Mouse (Mus musculus) CH12.LX (cell line): ENCODE measurements around the gene Adora2b. TPM values are rescaled to one million over a fixed set of nuclear protein-coding genes. Genes with fewer than 3 reads are reported as not detected.

Experiments
- DNase-seq: peaks from one replicate; pipeline ENCODE4 v3.0.0-alpha.2; 2013; ENCODE audit errors: extremely low read depth
- H3K27ac ChIP-seq: 2 replicates; pipeline ENCODE4 v1.5.1; 2012; ENCODE audit warnings: low read depth, mild to moderate bottlenecking, control low read depth, moderate library complexity; ENCODE audit not compliant: insufficient read depth
- H3K27me3 ChIP-seq: replicated peaks from 2 replicates; pipeline ENCODE3; 2012; ENCODE audit warnings: inconsistent platforms
- H3K36me3 ChIP-seq, 2 experiments: replicated peaks in 1 of 2; 2 replicates each; pipeline versions ENCODE3 to v1.6.1; 2012; ENCODE audit warnings: inconsistent platforms in 1 of 2, low read length in 1 of 2, mild to moderate bottlenecking in 1 of 2, mixed read lengths in 1 of 2, moderate library complexity in 1 of 2; ENCODE audit not compliant: control insufficient read depth in 1 of 2, insufficient read depth in 1 of 2
- H3K4me1 ChIP-seq, 2 experiments: 2 replicates each; pipeline ENCODE4 v1.6.1; 2012; ENCODE audit warnings: inconsistent platforms in 1 of 2, moderate library complexity in 1 of 2; ENCODE audit not compliant: insufficient read depth in 2 of 2, control insufficient read depth in 1 of 2
- H3K4me2 ChIP-seq: 2 replicates; pipeline ENCODE4 v1.6.1; 2012; ENCODE audit warnings: low read depth, mild to moderate bottlenecking, control low read depth; ENCODE audit not compliant: poor library complexity, insufficient read depth, severe bottlenecking
- H3K4me3 ChIP-seq, 3 experiments: fragments of 150-350 bp in 1 of 3; sonication (generic) in 1 of 3; replicated peaks in 1 of 3; 2 replicates each; pipeline versions ENCODE3 to v1.5.1; 2011 to 2012; ENCODE audit warnings: low read depth in 2 of 3, low read length in 2 of 3, mild to moderate bottlenecking in 2 of 3, moderate library complexity in 2 of 3, control low read depth in 1 of 3, improper control_type of control experiment in 1 of 3, inconsistent platforms in 1 of 3, mixed read lengths in 1 of 3; ENCODE audit not compliant: poor library complexity in 1 of 3
- H3K79me2 ChIP-seq: replicated peaks from 2 replicates; pipeline ENCODE4 v1.6.1; 2012; ENCODE audit warnings: mild to moderate bottlenecking, moderate library complexity; ENCODE audit not compliant: control insufficient read depth, poor library complexity, insufficient read depth, severe bottlenecking; ENCODE audit errors: extremely low read depth
- H3K9ac ChIP-seq: 2 replicates; pipeline ENCODE4 v1.6.1; 2012; ENCODE audit warnings: low read depth, mild to moderate bottlenecking, control low read depth, moderate library complexity; ENCODE audit not compliant: insufficient read depth
- H3K9me3 ChIP-seq: replicated peaks from 2 replicates; pipeline ENCODE3; 2012; ENCODE audit warnings: low read length, inconsistent platforms, mixed read lengths
- BHLHE40 ChIP-seq: IDR thresholded peaks from 2 replicates; pipeline ENCODE4 v1.6.1; 2011; ENCODE audit warnings: mild to moderate bottlenecking, low read depth, low read length, improper control_type of control experiment
- CHD1 ChIP-seq: IDR thresholded peaks from 2 replicates; pipeline ENCODE4 v1.6.1; 2012; ENCODE audit warnings: low read depth, low read length, improper control_type of control experiment, inconsistent platforms
- CHD2 ChIP-seq: IDR thresholded peaks from 2 replicates; pipeline ENCODE4 v1.6.1; 2011; ENCODE audit warnings: low read length, improper control_type of control experiment
- CTCF ChIP-seq, 2 experiments: IDR thresholded peaks in 1 of 2; conservative IDR thresholded peaks in 1 of 2; 2 replicates each; pipeline ENCODE4 v1.5.1; 2011 to 2012; ENCODE audit warnings: low read depth in 2 of 2, low read length in 2 of 2, improper control_type of control experiment in 1 of 2, inconsistent platforms in 1 of 2, mild to moderate bottlenecking in 1 of 2, moderate library complexity in 1 of 2
- ELF1 ChIP-seq: IDR thresholded peaks from 2 replicates; pipeline ENCODE4 v1.6.1; 2014; ENCODE audit warnings: low read depth, mild to moderate bottlenecking, inconsistent platforms, low read length, improper control_type of control experiment
- EP300 ChIP-seq: IDR thresholded peaks from 2 replicates; pipeline ENCODE4 v1.6.1; 2011; ENCODE audit warnings: low read length, improper control_type of control experiment
- ETS1 ChIP-seq: conservative IDR thresholded peaks from 2 replicates; pipeline ENCODE4 v1.6.1; 2012; ENCODE audit warnings: low read depth, mild to moderate bottlenecking, inconsistent platforms, low read length, improper control_type of control experiment, moderate library complexity
- HCFC1 ChIP-seq: IDR thresholded peaks from 2 replicates; pipeline ENCODE4 v1.6.1; 2012; ENCODE audit warnings: low read depth, mild to moderate bottlenecking, inconsistent platforms, low read length, improper control_type of control experiment
- IRF4 ChIP-seq: IDR thresholded peaks from 2 replicates; pipeline ENCODE4 v1.6.1; 2014; ENCODE audit warnings: low read depth, mild to moderate bottlenecking, inconsistent platforms, low read length, improper control_type of control experiment
- JUN ChIP-seq: IDR thresholded peaks from 2 replicates; pipeline ENCODE4 v1.6.1; 2011; ENCODE audit warnings: low read depth, mild to moderate bottlenecking, low read length, improper control_type of control experiment, moderate library complexity; ENCODE audit not compliant: insufficient read depth
- JUND ChIP-seq: conservative IDR thresholded peaks from 2 replicates; pipeline ENCODE4 v1.6.1; 2011; ENCODE audit warnings: low read depth, low read length, improper control_type of control experiment
- KAT2A ChIP-seq: IDR thresholded peaks from 2 replicates; pipeline ENCODE4 v1.6.1; 2012; ENCODE audit warnings: low read length, improper control_type of control experiment, inconsistent platforms; ENCODE audit not compliant: insufficient replicate concordance
- MAFK ChIP-seq: IDR thresholded peaks from 2 replicates; pipeline ENCODE4 v1.6.1; 2011; ENCODE audit warnings: low read length, improper control_type of control experiment; ENCODE audit not compliant: insufficient replicate concordance
- MAX ChIP-seq: IDR thresholded peaks from 2 replicates; pipeline ENCODE4 v1.6.1; 2011; ENCODE audit warnings: low read length, improper control_type of control experiment
- MAZ ChIP-seq: IDR thresholded peaks from 2 replicates; pipeline ENCODE4 v1.6.1; 2012; ENCODE audit warnings: low read depth, mild to moderate bottlenecking, inconsistent platforms, low read length, improper control_type of control experiment, moderate library complexity
- MEF2A ChIP-seq: IDR thresholded peaks from 2 replicates; pipeline ENCODE4 v1.6.1; 2014; ENCODE audit warnings: low read depth, mild to moderate bottlenecking, inconsistent platforms, low read length, improper control_type of control experiment, borderline replicate concordance
- MXI1 ChIP-seq: IDR thresholded peaks from 2 replicates; pipeline ENCODE4 v1.6.1; 2011; ENCODE audit warnings: mild to moderate bottlenecking, low read depth, low read length, improper control_type of control experiment
- MYC ChIP-seq: IDR thresholded peaks from 2 replicates; pipeline ENCODE4 v1.6.1; 2011; ENCODE audit warnings: low read depth, mild to moderate bottlenecking, improper control_type of control experiment, low read length
- NELFE ChIP-seq: IDR thresholded peaks from 2 replicates; pipeline ENCODE4 v1.6.1; 2011; ENCODE audit warnings: low read depth, low read length, improper control_type of control experiment
- NRF1 ChIP-seq: IDR thresholded peaks from 2 replicates; pipeline ENCODE4 v1.6.1; 2014; ENCODE audit warnings: low read depth, mild to moderate bottlenecking, inconsistent platforms, low read length, improper control_type of control experiment, moderate library complexity
- PAX5 ChIP-seq: IDR thresholded peaks from 2 replicates; pipeline ENCODE4 v1.6.1; 2012; ENCODE audit warnings: low read length, inconsistent platforms, mixed read lengths
- POLR2A ChIP-seq: IDR thresholded peaks from 2 replicates; pipeline ENCODE4 v1.6.1; 2011; ENCODE audit warnings: low read depth, mild to moderate bottlenecking, improper control_type of control experiment, low read length
- POLR2AphosphoS2 ChIP-seq: IDR thresholded peaks from 2 replicates; pipeline ENCODE4 v1.6.1; 2011; ENCODE audit warnings: low read depth, low read length, improper control_type of control experiment
- RAD21 ChIP-seq: IDR thresholded peaks from 2 replicates; pipeline ENCODE4 v1.6.1; 2011; ENCODE audit warnings: low read depth, mild to moderate bottlenecking, low read length, improper control_type of control experiment, moderate library complexity
- RCOR1 ChIP-seq: conservative IDR thresholded peaks from 2 replicates; pipeline ENCODE4 v1.6.1; 2012; ENCODE audit warnings: low read depth, mild to moderate bottlenecking, inconsistent platforms, low read length, improper control_type of control experiment
- SIN3A ChIP-seq: IDR thresholded peaks from 2 replicates; pipeline ENCODE4 v1.6.1; 2012; ENCODE audit warnings: low read length, improper control_type of control experiment, inconsistent platforms
- SMC3 ChIP-seq: IDR thresholded peaks from 2 replicates; pipeline ENCODE4 v1.6.1; 2011; ENCODE audit warnings: low read depth, low read length, improper control_type of control experiment
- TBP ChIP-seq: conservative IDR thresholded peaks from 2 replicates; pipeline ENCODE4 v1.6.1; 2011; ENCODE audit warnings: low read depth, low read length, improper control_type of control experiment
- TCF12 ChIP-seq: IDR thresholded peaks from 2 replicates; pipeline ENCODE4 v1.6.1; 2014; ENCODE audit warnings: low read depth, mild to moderate bottlenecking, inconsistent platforms, low read length, improper control_type of control experiment
- UBTF ChIP-seq: IDR thresholded peaks from 2 replicates; pipeline ENCODE4 v1.6.1; 2012; ENCODE audit warnings: low read depth, mild to moderate bottlenecking, inconsistent platforms, low read length, improper control_type of control experiment, moderate library complexity
- USF1 ChIP-seq: IDR thresholded peaks from 2 replicates; pipeline ENCODE4 v1.6.1; 2014; ENCODE audit warnings: low read depth, mild to moderate bottlenecking, inconsistent platforms, low read length, improper control_type of control experiment
- USF2 ChIP-seq: conservative IDR thresholded peaks from 2 replicates; pipeline ENCODE4 v1.6.1; 2011; ENCODE audit warnings: low read depth, low read length, improper control_type of control experiment
- ZC3H11A ChIP-seq: IDR thresholded peaks from 2 replicates; pipeline ENCODE4 v1.6.1; 2012; ENCODE audit warnings: low read depth, mild to moderate bottlenecking, inconsistent platforms, low read length, improper control_type of control experiment
- ZKSCAN1 ChIP-seq: IDR thresholded peaks from 2 replicates; pipeline ENCODE4 v1.6.1; 2012; ENCODE audit warnings: low read depth, inconsistent platforms, low read length, improper control_type of control experiment, borderline replicate concordance
- ZMIZ1 ChIP-seq: IDR thresholded peaks from 2 replicates; pipeline ENCODE4 v1.6.1; 2012; ENCODE audit warnings: low read depth, mild to moderate bottlenecking, inconsistent platforms, low read length, improper control_type of control experiment
- ZNF384 ChIP-seq: IDR thresholded peaks from 2 replicates; pipeline ENCODE4 v1.6.1; 2012; ENCODE audit warnings: low read depth, low read length, improper control_type of control experiment, inconsistent platforms
- dilution Hi-C: fragments of 300-500 bp; cut with MboI; formaldehyde crosslinking; loops from 2 replicates; pipeline ENCODE4 v1.14.3; 2020; ENCODE audit warnings: low sequenced_read_pairs; ENCODE audit not compliant: extremely low pct_unique_long_range_greater_than_20kb, extremely low pct_ligation_motif_present
- in situ Hi-C: fragments of 300-500 bp; cut with MboI; formaldehyde crosslinking; loops from 3 replicates; pipeline ENCODE4 v1.14.3; 2019; ENCODE audit warnings: low sequenced_read_pairs, low pct_ligation_motif_present, low pct_unique_long_range_greater_than_20kb, mixed read lengths
- polyA plus RNA-seq: library from polyadenylated mRNA; unstranded; fragments of >175 nt; gene quantifications from 2 replicates; pipeline ENCODE4 v1.2.1, GENCODE M21; 2012; ENCODE audit warnings: low read depth; ENCODE audit not compliant: insufficient read length
- total RNA-seq, 2 experiments: library from RNA; depleted of rRNA; stranded (reverse); fragments of 300-350 nt in 1 of 2; fragments of >200 nt in 1 of 2; gene quantifications; 2 replicates each; pipeline ENCODE4 v1.2.3; 2012 to 2014

Adora2b gene
- total and polyA plus RNA-seq, 3 experiments, result 0.77 to 1.7 (median 0.87) TPM

GRCm38 (mm10) chr11:62278027-62278426 is 29.2 kb downstream of the Adora2b start:
- Histone ChIP-seq H3K36me3 (peaks cover 0 to 18% of the 10 kb centered on the region in 2 experiments), H3K9me3 (no peaks in the 10 kb centered on the region), H3K4me2 (no peak overlapping the region), H3K4me3 (no peak overlapping the region), H3K27me3 (no peaks in the 10 kb centered on the region), H3K27ac (no peak overlapping the region), H3K79me2 (peaks cover 4% of the 10 kb centered on the region; the same call in 1 of the 2 replicates), H3K4me1 (peaks cover under 1 to 27% of the 10 kb centered on the region in 2 experiments), H3K9ac (no peak overlapping the region)
- peak; percentile 92 for TF ChIP-seq MAX
- TF ChIP-seq RCOR1, result no peak
- no peak for TF ChIP-seq POLR2AphosphoS2
- TF ChIP-seq ELF1, result no peak
- 0 out of 2 replicates have a peak, but pooled peaks have one; percentile 9 for TF ChIP-seq SIN3A
- TF ChIP-seq TCF12, result no peak
- no peak for TF ChIP-seq EP300
- TF ChIP-seq KAT2A, result no peak
- no peak for TF ChIP-seq MAZ
- no peak for TF ChIP-seq USF2
- TF ChIP-seq SMC3, result peak; percentile 99
- TF ChIP-seq CHD1, result no peak
- no peak for TF ChIP-seq JUND
- TF ChIP-seq HCFC1, result no peak
- no peak for TF ChIP-seq UBTF
- no peak for TF ChIP-seq ZKSCAN1
- TF ChIP-seq ETS1, result no peak
- peak; percentile 94 for TF ChIP-seq MYC
- no peak for TF ChIP-seq USF1
- TF ChIP-seq BHLHE40, result no peak
- TF ChIP-seq IRF4, result peak; percentile 21; the same call in 1 of the 2 replicates
- no peak for TF ChIP-seq ZMIZ1
- TF ChIP-seq NRF1, result no peak
- peak; percentile 91 for TF ChIP-seq ZC3H11A
- TF ChIP-seq MXI1, result no peak
- peak; percentile 95 for TF ChIP-seq RAD21
- no peak for TF ChIP-seq CHD2
- no peak for TF ChIP-seq JUN
- TF ChIP-seq TBP, result no peak
- 0 out of 2 replicates have a peak, but pooled peaks have one; percentile 39 for TF ChIP-seq MAFK
- no peak for TF ChIP-seq POLR2A
- TF ChIP-seq ZNF384, result no peak
- no peak for TF ChIP-seq PAX5
- no peak for TF ChIP-seq MEF2A
- TF ChIP-seq NELFE, result no peak; the same call in 1 of the 2 replicates
- peak; percentile 87 to 94; a peak in 3 of 4 replicates for TF ChIP-seq CTCF (conservative IDR thresholded peaks at IDR 0.05 in 1 of 2, IDR thresholded peaks at IDR 0.05 in 1 of 2; ENCODE audit: low read depth in 2 of 2, low read length in 2 of 2)
- dilution Hi-C loops, result no loop called here
- in situ Hi-C loops, result loop anchor here (5.0 kb wide), 1 partner anchor 231 kb away; no protein-coding TSS in a partner anchor
- DNase-seq, result peak; percentile 89
